Mouse (Mus musculus) ES-Bruce4 (cell line): ENCODE measurements around the gene Zfp362.

Source experiments
- CTCF ChIP-seq: IDR thresholded peaks from one replicate; pipeline ENCODE4 v1.8.1; 2011; ENCODE audit warnings: low read depth, low read length
- EP300 ChIP-seq: IDR thresholded peaks from 2 replicates; pipeline ENCODE4 v1.6.1; 2011; ENCODE audit warnings: low read depth, low read length; ENCODE audit not compliant: insufficient read depth
- POLR2A ChIP-seq: IDR thresholded peaks from one replicate; pipeline ENCODE4 v1.8.1; 2011; ENCODE audit warnings: low read length; ENCODE audit not compliant: insufficient read depth

- TF ChIP-seq EP300 (no peak), CTCF (no peak), POLR2A (no peak)
Measured at GRCm38 (mm10) chr4:128769569-128770355, 36.1 kb downstream of the Zfp362 start.
